Mouse (Mus musculus): ENCODE results near the gene D630045J12Rik. TPM values are rescaled to one million over a fixed set of nuclear protein-coding genes. Genes with fewer than 3 reads are reported as not detected.

The D630045J12Rik gene
- total and polyA plus RNA-seq, 2 experiments from 2014 or later = 7.6 to 31.9 TPM

GRCm38 (mm10) chr6:38232917-38233316 lies 20.9 kb downstream of the D630045J12Rik start:
- ATAC-seq = no peak
- no peak overlapping the region for H3K9ac ChIP-seq (replicated peaks; ENCODE audit: low read length)
- H3K4me1 ChIP-seq (ENCODE audit: insufficient read depth, low read length) = no peaks in the 10 kb centered on the region
- WGBS = 74% methylated on average over 3 of the region's 3 CpGs
- H3K9me3 ChIP-seq (ENCODE audit: low read length) = no peaks in the 10 kb centered on the region
- TF ChIP-seq CTCF (IDR thresholded peaks at IDR 0.05; ENCODE audit: low read depth) = no peak
- no peak overlapping the region for H3K4me2 ChIP-seq (ENCODE audit: low read depth, low read length)
- H3K4me3 ChIP-seq (ENCODE audit: low read length) = no peak overlapping the region
- no peaks in the 10 kb centered on the region for H3K36me3 ChIP-seq (ENCODE audit: insufficient read depth, low read length)
- DNase-seq (ENCODE audit: low spot score) = no peak
- no peaks in the 10 kb centered on the region for H3K27me3 ChIP-seq (ENCODE audit: insufficient read depth, low read length)
- H3K27ac ChIP-seq = peak overlapping the region; percentile 64; the same call in 1 of the 2 replicates

- Histone ChIP-seq H3K27ac (peak overlapping the region; percentile 64; the same call in 1 of the 2 replicates), H3K27me3 (ENCODE audit: insufficient read depth, low read length) (no peaks in the 10 kb centered on the region), H3K36me3 (ENCODE audit: insufficient read depth, low read length) (no peaks in the 10 kb centered on the region), H3K4me2 (ENCODE audit: low read depth, low read length) (no peak overlapping the region), H3K9ac (replicated peaks; ENCODE audit: low read length) (0 out of 2 replicates have a peak overlapping the region, but pooled peaks have one; percentile 33), H3K9me3 (ENCODE audit: low read length) (no peaks in the 10 kb centered on the region), H3K4me1 (ENCODE audit: insufficient read depth, low read length) (no peaks in the 10 kb centered on the region), H3K4me3 (ENCODE audit: low read length) (no peak overlapping the region)
- TF ChIP-seq CTCF (IDR thresholded peaks at IDR 0.05; ENCODE audit: low read depth) = no peak
- WGBS = 68% methylated on average over 4 of the region's 4 CpGs
- DNase-seq (ENCODE audit: low spot score) (peak; percentile 63), ATAC-seq (peak; percentile 63)
Observed at GRCm38 (mm10) chr6:38231994-38232393, 21.8 kb downstream of the D630045J12Rik start.

GRCm38 (mm10) chr6:38224079-38224478 lies 29.7 kb downstream of the D630045J12Rik start:
- H3K27ac ChIP-seq = peak overlapping the region; percentile 60; the same call in 1 of the 2 replicates
- WGBS = 56% methylated on average over 1 of the region's 1 CpGs
- peak; percentile 62 for DNase-seq (ENCODE audit: low spot score)
- no peaks in the 10 kb centered on the region for H3K4me1 ChIP-seq (ENCODE audit: insufficient read depth, low read length)
- H3K4me2 ChIP-seq (ENCODE audit: low read depth, low read length) = no peak overlapping the region
- H3K4me3 ChIP-seq (ENCODE audit: low read length) = no peak overlapping the region
- ATAC-seq = peak; percentile 66; the same call in 1 of the 2 replicates
- H3K9ac ChIP-seq (replicated peaks; ENCODE audit: low read length) = no peak overlapping the region
- H3K9me3 ChIP-seq (ENCODE audit: low read length) = no peaks in the 10 kb centered on the region
- H3K27me3 ChIP-seq (ENCODE audit: insufficient read depth, low read length) = no peaks in the 10 kb centered on the region
- H3K36me3 ChIP-seq (ENCODE audit: insufficient read depth, low read length) = no peaks in the 10 kb centered on the region
- no peak for TF ChIP-seq CTCF (IDR thresholded peaks at IDR 0.05; ENCODE audit: low read depth)

- Histone ChIP-seq H3K9me3 (ENCODE audit: low read length) (no peaks in the 10 kb centered on the region), H3K4me1 (ENCODE audit: insufficient read depth, low read length) (no peaks in the 10 kb centered on the region), H3K27ac (no peak overlapping the region), H3K9ac (replicated peaks; ENCODE audit: low read length) (no peak overlapping the region), H3K4me3 (ENCODE audit: low read length) (no peak overlapping the region), H3K36me3 (ENCODE audit: insufficient read depth, low read length) (no peaks in the 10 kb centered on the region), H3K4me2 (ENCODE audit: low read depth, low read length) (no peak overlapping the region), H3K27me3 (ENCODE audit: insufficient read depth, low read length) (no peaks in the 10 kb centered on the region)
- DNase-seq (ENCODE audit: low spot score) (no peak), ATAC-seq (no peak)
- TF ChIP-seq CTCF (IDR thresholded peaks at IDR 0.05; ENCODE audit: low read depth) = no peak
- WGBS = 55% methylated on average over 2 of the region's 2 CpGs
Observed at GRCm38 (mm10) chr6:38219261-38219660, 34.5 kb downstream of the D630045J12Rik start.

- no peaks in the 10 kb centered on the region for H3K36me3 ChIP-seq (ENCODE audit: insufficient read depth, low read length)
- no peak overlapping the region for H3K9ac ChIP-seq (replicated peaks; ENCODE audit: low read length)
- no peaks in the 10 kb centered on the region for H3K9me3 ChIP-seq (ENCODE audit: low read length)
- DNase-seq (ENCODE audit: low spot score) (no peak), ATAC-seq (no peak)
- no peaks in the 10 kb centered on the region for H3K27me3 ChIP-seq (ENCODE audit: insufficient read depth, low read length)
- no peak overlapping the region for H3K4me2 ChIP-seq (ENCODE audit: low read depth, low read length)
- H3K4me1 ChIP-seq (ENCODE audit: insufficient read depth, low read length) = no peaks in the 10 kb centered on the region
- H3K4me3 ChIP-seq (ENCODE audit: low read length) = no peak overlapping the region
- H3K27ac ChIP-seq = no peak overlapping the region
- WGBS = 57% methylated on average over 14 of the region's 14 CpGs
- no peak for TF ChIP-seq CTCF (IDR thresholded peaks at IDR 0.05; ENCODE audit: low read depth)
Observed at GRCm38 (mm10) chr6:38215448-38216110, 38.2 kb downstream of the D630045J12Rik start.

GRCm38 (mm10) chr6:38207621-38208020 lies 46.2 kb downstream of the D630045J12Rik start:
- Histone ChIP-seq H3K9me3 (ENCODE audit: low read length) (no peaks in the 10 kb centered on the region), H3K36me3 (ENCODE audit: insufficient read depth, low read length) (no peaks in the 10 kb centered on the region), H3K27me3 (ENCODE audit: insufficient read depth, low read length) (no peaks in the 10 kb centered on the region), H3K4me2 (ENCODE audit: low read depth, low read length) (no peak overlapping the region), H3K4me1 (ENCODE audit: insufficient read depth, low read length) (peaks cover 8% of the 10 kb centered on the region), H3K9ac (replicated peaks; ENCODE audit: low read length) (no peak overlapping the region), H3K4me3 (ENCODE audit: low read length) (no peak overlapping the region), H3K27ac (peak overlapping the region; percentile 57; the same call in 1 of the 2 replicates)
- DNase-seq (ENCODE audit: low spot score) (no peak), ATAC-seq (no peak)
- no peak for TF ChIP-seq CTCF (IDR thresholded peaks at IDR 0.05; ENCODE audit: low read depth)
- WGBS = 65% methylated on average over 2 of the region's 2 CpGs

GRCm38 (mm10) chr6:38206941-38207531 lies 46.8 kb downstream of the D630045J12Rik start:
- Histone ChIP-seq H3K4me3 (ENCODE audit: low read length) (no peak overlapping the region), H3K36me3 (ENCODE audit: insufficient read depth, low read length) (no peaks in the 10 kb centered on the region), H3K9me3 (ENCODE audit: low read length) (no peaks in the 10 kb centered on the region), H3K4me2 (ENCODE audit: low read depth, low read length) (no peak overlapping the region), H3K9ac (replicated peaks; ENCODE audit: low read length) (no peak overlapping the region), H3K27me3 (ENCODE audit: insufficient read depth, low read length) (no peaks in the 10 kb centered on the region), H3K27ac (peak overlapping the region; percentile 57), H3K4me1 (ENCODE audit: insufficient read depth, low read length) (peaks cover 8% of the 10 kb centered on the region)
- DNase-seq (ENCODE audit: low spot score) (peak; percentile 52), ATAC-seq (peak; percentile 63)
- WGBS = 8% methylated on average over 8 of the region's 8 CpGs
- TF ChIP-seq CTCF (IDR thresholded peaks at IDR 0.05; ENCODE audit: low read depth) = no peak

Data from hindbrain, postnatal 0 days (tissue).